Mouse (Mus musculus) embryonic facial prominence, embryonic 13.5 days (tissue): ENCODE measurements around the gene Ier5. TPM values are rescaled to one million over a fixed set of nuclear protein-coding genes. Genes with fewer than 3 reads are reported as not detected.

ENCODE experiments used
- ATAC-seq: fragments of 200-750 bp; cut with Nextera tagmentation; 2 replicates; pipeline ENCODE4 v1.8.0; 2017; ENCODE audit warnings: low read depth; ENCODE audit not compliant: insufficient number of reproducible peaks, insufficient read depth, low FRiP score, low TSS enrichment
- H3K27ac ChIP-seq: fragments of 300-500 bp; sonication (generic); 2 replicates; pipeline ENCODE4 v1.5.1; 2015; ENCODE audit warnings: moderate library complexity, mild to moderate bottlenecking, inconsistent platforms
- H3K27me3 ChIP-seq: fragments of 300-500 bp; sonication (generic); 2 replicates; pipeline ENCODE4 v1.6.1; 2015; ENCODE audit warnings: mild to moderate bottlenecking, inconsistent platforms
- H3K36me3 ChIP-seq: fragments of 300-500 bp; sonication (generic); 2 replicates; pipeline ENCODE4 v1.6.1; 2015; ENCODE audit warnings: mild to moderate bottlenecking, inconsistent platforms
- H3K4me1 ChIP-seq: fragments of 300-500 bp; sonication (generic); 2 replicates; pipeline ENCODE4 v1.6.1; 2015; ENCODE audit warnings: inconsistent platforms
- H3K4me2 ChIP-seq: fragments of 300-500 bp; sonication (generic); 2 replicates; pipeline ENCODE4 v1.6.1; 2015; ENCODE audit warnings: moderate library complexity, mild to moderate bottlenecking, inconsistent platforms
- H3K4me3 ChIP-seq: fragments of 300-500 bp; sonication (generic); 2 replicates; pipeline ENCODE4 v1.5.1; 2015; ENCODE audit warnings: mild to moderate bottlenecking, inconsistent platforms
- H3K9ac ChIP-seq: fragments of 300-500 bp; sonication (generic); 2 replicates; pipeline ENCODE4 v1.6.1; 2015; ENCODE audit warnings: mild to moderate bottlenecking, inconsistent platforms
- H3K9me3 ChIP-seq: fragments of 300-500 bp; sonication (generic); 2 replicates; pipeline ENCODE4 v1.6.1; 2016; ENCODE audit warnings: inconsistent platforms
- WGBS: fragments of 180-500 bp; shearing (Covaris S2); methylation state at CpG from one replicate; pipeline ENCODE4 v1.1.7; 2015; ENCODE audit warnings: mixed read lengths; 5-methylcytosine and 5-hydroxymethylcytosine counted together
- polyA plus RNA-seq: library from polyadenylated mRNA; unstranded; fragments of >200 nt; fragmentation: Nextera tagmentation; extraction: Ambion mirVana; gene quantifications from 2 replicates; pipeline ENCODE4 v1.2.1, GENCODE M21; 2015

The Ier5 gene
- 7.5 and 9.2 TPM in 2 replicates for polyA plus RNA-seq

- H3K4me2 ChIP-seq = peak within 1 kb of the TSS; percentile 86
- peak within 1 kb of the TSS; percentile 97 for H3K4me3 ChIP-seq
- ATAC-seq = peak; percentile 98
- WGBS = under 1% methylated on average over 40 of the region's 40 CpGs
- peak within 1 kb of the TSS; percentile 89 for H3K27ac ChIP-seq
- peaks cover 22% of the 10 kb centered on the region for H3K4me1 ChIP-seq
- 0 out of 2 replicates have a peak, but pooled peaks cover 6% of the 10 kb centered on the region for H3K36me3 ChIP-seq
- H3K9ac ChIP-seq = peak within 1 kb of the TSS; percentile 99
- no peaks in the 10 kb centered on the region for H3K27me3 ChIP-seq
- H3K9me3 ChIP-seq = no peaks in the 10 kb centered on the region
Measured at GRCm38 (mm10) chr1:155099280-155099848, at the start of gene Ier5. Gene Ier5 (minus strand): TSS chr1:155099636.

DNA sequence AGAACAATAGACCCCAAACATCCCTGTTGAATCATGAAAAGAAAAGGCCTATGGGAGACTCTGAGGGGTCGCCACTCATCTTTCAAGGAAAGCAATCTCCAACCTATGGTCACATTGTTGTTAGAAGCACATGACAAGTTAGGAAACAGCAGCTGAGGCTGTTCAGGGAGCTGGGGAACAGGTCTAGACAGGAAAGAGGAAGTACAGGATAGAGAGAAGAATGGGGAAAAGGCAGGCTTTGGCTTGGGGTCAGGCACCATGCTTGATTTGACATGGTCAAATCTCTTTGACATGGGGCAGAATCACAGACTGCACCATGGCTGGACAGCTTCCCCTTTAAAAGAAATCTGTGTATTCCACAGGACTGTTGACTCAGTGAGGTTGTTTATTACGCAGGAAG is 47.8 kb upstream of the Ier5 start:
- 82% methylated on average over 2 of the region's 2 CpGs for WGBS
- Histone ChIP-seq H3K27me3 (no peaks in the 10 kb centered on the region), H3K36me3 (no peaks in the 10 kb centered on the region), H3K4me2 (no peak overlapping the region), H3K4me1 (peaks cover 10% of the 10 kb centered on the region), H3K4me3 (no peak overlapping the region), H3K27ac (no peak overlapping the region), H3K9me3 (no peaks in the 10 kb centered on the region), H3K9ac (no peak overlapping the region)
- no peak for ATAC-seq

GRCm38 (mm10) chr1:155146572-155146980 is 47.1 kb upstream of the Ier5 start, which contains the start of gene Mr1:
Gene Mr1 (minus strand): TSS chr1:155146814.
- Histone ChIP-seq H3K27me3 (no peaks in the 10 kb centered on the region), H3K4me3 (peak within 1 kb of the TSS; percentile 51), H3K9ac (peak within 1 kb of the TSS; percentile 71), H3K36me3 (no peaks in the 10 kb centered on the region), H3K4me2 (peak within 1 kb of the TSS; percentile 59), H3K27ac (peak within 1 kb of the TSS; percentile 61), H3K4me1 (peaks cover 10% of the 10 kb centered on the region), H3K9me3 (no peaks in the 10 kb centered on the region)
- peak; percentile 90 for ATAC-seq
- WGBS = 26% methylated on average over 8 of the region's 8 CpGs

- Histone ChIP-seq H3K9ac (peak overlapping the region; percentile 71), H3K4me1 (peaks cover 10% of the 10 kb centered on the region), H3K36me3 (no peaks in the 10 kb centered on the region), H3K27ac (no peak overlapping the region), H3K4me2 (peak overlapping the region; percentile 59), H3K4me3 (peak overlapping the region; percentile 51), H3K27me3 (no peaks in the 10 kb centered on the region), H3K9me3 (no peaks in the 10 kb centered on the region)
- WGBS = 54% methylated on average over 6 of the region's 6 CpGs
- ATAC-seq = no peak
Measured at GRCm38 (mm10) chr1:155145620-155146019, 46.2 kb upstream of the Ier5 start.

DNA sequence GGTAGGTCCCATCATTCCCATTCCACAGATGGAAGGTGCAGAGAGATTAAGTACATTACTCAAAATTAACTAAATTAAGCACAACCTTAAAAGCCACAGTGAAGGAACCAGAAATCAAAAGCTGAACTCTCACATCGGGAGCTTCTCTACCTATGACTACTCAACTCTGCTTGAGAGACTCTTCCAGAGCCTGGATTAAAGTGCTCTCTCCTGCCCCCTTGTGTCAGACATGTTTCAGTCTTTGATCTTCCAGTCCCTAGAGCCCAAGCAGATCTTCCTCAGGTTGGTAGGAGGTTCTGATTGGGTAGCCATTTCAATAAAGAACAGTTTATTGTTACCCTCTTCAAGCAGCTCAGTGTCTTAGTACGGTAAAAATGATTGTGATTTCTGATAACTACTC is 40.6 kb upstream of the Ier5 start:
- no peak overlapping the region for H3K4me3 ChIP-seq
- no peak overlapping the region for H3K4me2 ChIP-seq
- H3K9me3 ChIP-seq = no peaks in the 10 kb centered on the region
- WGBS = 72% methylated on average over 2 of the region's 2 CpGs
- no peaks in the 10 kb centered on the region for H3K27me3 ChIP-seq
- H3K36me3 ChIP-seq = peaks cover 4% of the 10 kb centered on the region; the same call in 1 of the 2 replicates
- H3K9ac ChIP-seq = no peak overlapping the region
- ATAC-seq = no peak
- peaks cover 7% of the 10 kb centered on the region for H3K4me1 ChIP-seq
- no peak overlapping the region for H3K27ac ChIP-seq

GRCm38 (mm10) chr1:155138795-155139194 is 39.4 kb upstream of the Ier5 start:
- no peak overlapping the region for H3K27ac ChIP-seq
- no peak for ATAC-seq
- 90% methylated on average over 7 of the region's 7 CpGs for WGBS
- no peak overlapping the region for H3K4me2 ChIP-seq
- no peak overlapping the region for H3K9ac ChIP-seq
- H3K36me3 ChIP-seq = peaks cover 4% of the 10 kb centered on the region; the same call in 1 of the 2 replicates
- no peak overlapping the region for H3K4me3 ChIP-seq
- peaks cover 14% of the 10 kb centered on the region for H3K4me1 ChIP-seq
- no peaks in the 10 kb centered on the region for H3K27me3 ChIP-seq
- H3K9me3 ChIP-seq = no peaks in the 10 kb centered on the region

- Histone ChIP-seq H3K9me3 (no peaks in the 10 kb centered on the region), H3K4me1 (peaks cover 14% of the 10 kb centered on the region), H3K4me3 (no peak overlapping the region), H3K27ac (no peak overlapping the region), H3K27me3 (no peaks in the 10 kb centered on the region), H3K36me3 (peaks cover 4% of the 10 kb centered on the region; the same call in 1 of the 2 replicates), H3K9ac (no peak overlapping the region), H3K4me2 (no peak overlapping the region)
- WGBS = 15% methylated on average over 8 of the region's 8 CpGs
- no peak for ATAC-seq
Measured at GRCm38 (mm10) chr1:155134866-155135265, 35.4 kb upstream of the Ier5 start.

- H3K4me3 ChIP-seq = no peak overlapping the region
- no peak overlapping the region for H3K9ac ChIP-seq
- no peaks in the 10 kb centered on the region for H3K9me3 ChIP-seq
- no peak for ATAC-seq
- no peak overlapping the region for H3K27ac ChIP-seq
- H3K27me3 ChIP-seq = no peaks in the 10 kb centered on the region
- WGBS = 58% methylated on average over 5 of the region's 5 CpGs
- no peak overlapping the region for H3K4me2 ChIP-seq
- H3K4me1 ChIP-seq = peaks cover 13% of the 10 kb centered on the region
- no peaks in the 10 kb centered on the region; the same call in none of the 2 replicates for H3K36me3 ChIP-seq
Measured at GRCm38 (mm10) chr1:155127429-155127934, 28.0 kb upstream of the Ier5 start.

DNA sequence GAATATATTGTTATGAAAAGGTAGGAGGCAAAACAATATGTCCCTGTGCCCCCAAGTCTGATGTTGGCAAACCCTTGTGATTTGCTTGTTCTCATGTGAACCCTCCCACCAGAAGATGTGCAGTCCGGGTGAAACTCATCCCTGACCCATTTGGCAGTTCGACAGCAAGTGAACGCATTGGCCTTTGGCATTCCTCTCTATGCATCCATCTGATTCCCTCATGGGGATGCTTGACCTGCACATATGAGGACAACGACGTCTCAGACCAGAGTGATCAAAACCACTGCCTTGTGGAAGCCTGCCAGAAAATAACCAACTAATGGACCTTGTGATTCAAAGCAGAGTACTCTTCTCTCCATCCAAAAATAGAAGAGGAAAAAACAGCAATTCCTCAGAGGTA is 27.3 kb upstream of the Ier5 start:
- peaks cover 17% of the 10 kb centered on the region for H3K4me1 ChIP-seq
- H3K27ac ChIP-seq = 0 out of 2 replicates have a peak overlapping the region, but pooled peaks have one; percentile 16
- H3K9me3 ChIP-seq = no peaks in the 10 kb centered on the region
- WGBS = 55% methylated on average over 5 of the region's 5 CpGs
- ATAC-seq = no peak
- no peak overlapping the region for H3K9ac ChIP-seq
- no peak overlapping the region for H3K4me3 ChIP-seq
- H3K27me3 ChIP-seq = no peaks in the 10 kb centered on the region
- no peaks in the 10 kb centered on the region; the same call in none of the 2 replicates for H3K36me3 ChIP-seq
- H3K4me2 ChIP-seq = no peak overlapping the region

DNA sequence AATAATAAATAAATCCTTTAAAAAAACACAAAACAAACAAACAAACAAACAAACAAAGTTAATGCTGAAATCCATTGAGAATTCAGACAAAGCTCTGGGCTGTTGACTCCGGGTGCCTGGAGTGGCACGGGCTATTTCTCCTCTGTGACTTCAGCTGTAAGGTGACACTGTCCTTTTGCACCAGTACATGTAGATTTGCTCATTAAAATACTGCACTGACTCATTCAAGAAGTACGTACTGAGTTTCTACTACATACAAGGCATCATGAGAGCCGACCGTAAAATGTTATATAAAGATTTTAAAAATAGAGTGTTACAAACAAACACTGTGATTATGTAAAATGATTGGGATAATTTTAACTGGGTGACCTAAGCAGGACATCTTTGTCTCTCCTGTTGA is 25.0 kb upstream of the Ier5 start:
- Histone ChIP-seq H3K27me3 (no peaks in the 10 kb centered on the region), H3K27ac (no peak overlapping the region), H3K4me3 (no peak overlapping the region), H3K9ac (no peak overlapping the region), H3K4me1 (peaks cover 17% of the 10 kb centered on the region), H3K9me3 (no peaks in the 10 kb centered on the region), H3K4me2 (no peak overlapping the region), H3K36me3 (no peaks in the 10 kb centered on the region; the same call in none of the 2 replicates)
- ATAC-seq = no peak
- WGBS = 95% methylated on average over 5 of the region's 5 CpGs

- Histone ChIP-seq H3K27me3 (no peaks in the 10 kb centered on the region), H3K9me3 (no peaks in the 10 kb centered on the region), H3K4me1 (peaks cover 16% of the 10 kb centered on the region), H3K36me3 (no peaks in the 10 kb centered on the region), H3K4me3 (no peak overlapping the region), H3K9ac (no peak overlapping the region), H3K27ac (no peak overlapping the region), H3K4me2 (no peak overlapping the region)
- WGBS = 71% methylated on average over 21 of the region's 21 CpGs
- no peak for ATAC-seq
Measured at GRCm38 (mm10) chr1:155121977-155122939, 22.8 kb upstream of the Ier5 start.
